Mouse (Mus musculus): ENCODE data around the gene Btg4. TPM values are rescaled to one million over a fixed set of nuclear protein-coding genes. Genes with fewer than 3 reads are reported as not detected.

Btg4 gene
- not detected for total RNA-seq (2022)

GRCm38 (mm10) chr9:51060601-51061000 lies at the start of gene Btg4:
Gene Btg4, plus strand, starts transcription at chr9:51060901.
- no peak for DNase-seq (ENCODE audit: low spot score in 2 of 2)

GRCm38 (mm10) chr9:51013644-51014043 lies 47.1 kb upstream of the Btg4 start:
- no peak for DNase-seq (ENCODE audit: low spot score in 2 of 2)

- DNase-seq (ENCODE audit: low spot score in 2 of 2) = no peak
Measured at GRCm38 (mm10) chr9:51015732-51016131, 45.0 kb upstream of the Btg4 start.

GRCm38 (mm10) chr9:51019670-51020069 lies 41.0 kb upstream of the Btg4 start:
- DNase-seq (ENCODE audit: low spot score in 2 of 2) = no peak

GRCm38 (mm10) chr9:51020351-51020750 lies 40.4 kb upstream of the Btg4 start:
- no peak for DNase-seq (ENCODE audit: low spot score in 2 of 2)

GRCm38 (mm10) chr9:51021123-51021795 lies 39.4 kb upstream of the Btg4 start:
- no peak for DNase-seq (ENCODE audit: low spot score in 2 of 2)

- DNase-seq (ENCODE audit: low spot score in 2 of 2) = no peak
Measured at GRCm38 (mm10) chr9:51026952-51027351, 33.7 kb upstream of the Btg4 start.

GRCm38 (mm10) chr9:51030147-51030546 lies 30.6 kb upstream of the Btg4 start:
- DNase-seq (ENCODE audit: low spot score in 2 of 2) = no peak

GRCm38 (mm10) chr9:51031603-51032002 lies 29.1 kb upstream of the Btg4 start:
- no peak for DNase-seq (ENCODE audit: low spot score in 2 of 2)

GRCm38 (mm10) chr9:51032291-51032690 lies 28.4 kb upstream of the Btg4 start:
- no peak for DNase-seq (ENCODE audit: low spot score in 2 of 2)

GRCm38 (mm10) chr9:51032785-51033529 lies 27.7 kb upstream of the Btg4 start:
- DNase-seq (ENCODE audit: low spot score in 2 of 2) = no peak

- DNase-seq (ENCODE audit: low spot score in 2 of 2) = no peak
Measured at GRCm38 (mm10) chr9:51041491-51041980, 19.2 kb upstream of the Btg4 start.

GRCm38 (mm10) chr9:51042136-51042535 lies 18.6 kb upstream of the Btg4 start:
- no peak for DNase-seq (ENCODE audit: low spot score in 2 of 2)

- DNase-seq (ENCODE audit: low spot score in 2 of 2) = no peak
Measured at GRCm38 (mm10) chr9:51052180-51052579, 8.5 kb upstream of the Btg4 start.

- DNase-seq (ENCODE audit: low spot score in 2 of 2) = no peak
Measured at GRCm38 (mm10) chr9:51056360-51057324, 4.1 kb upstream of the Btg4 start.

- no peak for DNase-seq (ENCODE audit: low spot score in 2 of 2)
Measured at GRCm38 (mm10) chr9:51058951-51059521, 1.7 kb upstream of the Btg4 start.

GRCm38 (mm10) chr9:51068202-51068601 lies 7.5 kb downstream of the Btg4 start:
- DNase-seq (ENCODE audit: low spot score in 2 of 2) = no peak

GRCm38 (mm10) chr9:51070801-51071200 lies 10.1 kb downstream of the Btg4 start:
- no peak for DNase-seq (ENCODE audit: low spot score in 2 of 2)

GRCm38 (mm10) chr9:51075780-51076179 lies 15.1 kb downstream of the Btg4 start:
- DNase-seq (ENCODE audit: low spot score in 2 of 2) = no peak

- no peak for DNase-seq (ENCODE audit: low spot score in 2 of 2)
Measured at GRCm38 (mm10) chr9:51076300-51076978, 15.7 kb downstream of the Btg4 start.

GRCm38 (mm10) chr9:51076979-51077315 lies 16.2 kb downstream of the Btg4 start, which contains the start of gene Layn:
Gene Layn, minus strand, starts transcription at chr9:51077094.
- peak; percentile 72 to 78 for DNase-seq (ENCODE audit: low spot score in 2 of 2)
